Mouse (Mus musculus) kidney, postnatal 0 days (tissue): ENCODE data around the gene Tepp. TPM values are rescaled to one million over a fixed set of nuclear protein-coding genes. Genes with fewer than 3 reads are reported as not detected.

ENCODE experiments used
- ATAC-seq: fragments of 200-750 bp; cut with Nextera tagmentation; replicated peaks from 2 replicates; pipeline ENCODE4 v1.8.0; 2017; ENCODE audit warnings: low read depth, moderate number of reproducible peaks, moderate TSS enrichment, moderate library complexity; ENCODE audit not compliant: low FRiP score
- DNase-seq: peaks from one replicate; pipeline ENCODE4 v3.0.0-alpha.2; 2016; ENCODE audit warnings: low spot score
- H3K27ac ChIP-seq: fragments of 300-500 bp; sonication (generic); 2 replicates; pipeline ENCODE4 v1.5.1; 2014; ENCODE audit warnings: mild to moderate bottlenecking
- H3K27me3 ChIP-seq: fragments of 300-500 bp; sonication (generic); 2 replicates; pipeline ENCODE4 v1.6.1; 2014; ENCODE audit warnings: low read length, mixed read lengths; ENCODE audit not compliant: insufficient read depth
- H3K36me3 ChIP-seq: fragments of 300-500 bp; sonication (generic); 2 replicates; pipeline ENCODE4 v1.6.1; 2014; ENCODE audit warnings: low read length, mixed read lengths; ENCODE audit not compliant: insufficient read depth
- H3K4me1 ChIP-seq: fragments of 300-500 bp; sonication (generic); replicated peaks from 2 replicates; pipeline ENCODE4 v1.6.1; 2014; ENCODE audit warnings: antibody characterized with exemption, low read length, mixed read lengths; ENCODE audit not compliant: insufficient read depth
- H3K4me2 ChIP-seq: fragments of 300-500 bp; sonication (generic); 2 replicates; pipeline ENCODE4 v1.6.1; 2014; ENCODE audit warnings: mild to moderate bottlenecking, low read length, moderate library complexity, mixed read lengths
- H3K4me3 ChIP-seq: fragments of 300-500 bp; sonication (generic); replicated peaks from 2 replicates; pipeline ENCODE4 v1.5.1; 2014; ENCODE audit warnings: low read depth, low read length
- H3K9ac ChIP-seq: fragments of 300-500 bp; sonication (generic); 2 replicates; pipeline ENCODE4 v1.6.1; 2014; ENCODE audit warnings: low read depth, low read length
- H3K9me3 ChIP-seq: fragments of 300-500 bp; sonication (generic); replicated peaks from 2 replicates; pipeline ENCODE4 v1.6.1; 2016; ENCODE audit warnings: low read length, inconsistent platforms, mixed read lengths
- CTCF ChIP-seq: IDR thresholded peaks from 2 replicates; pipeline ENCODE4 v1.5.1; 2016; ENCODE audit warnings: antibody characterized with exemption, low read depth, mild to moderate bottlenecking, moderate library complexity
- WGBS: fragments of 180-500 bp; shearing (Covaris S2); extraction: QIAGEN DNeasy Blood & Tissue Kit; methylation state at CpG from one replicate; pipeline ENCODE4 v1.1.7; 2014; 5-methylcytosine and 5-hydroxymethylcytosine counted together
- polyA plus RNA-seq: library from polyadenylated mRNA; unstranded; fragments of >200 nt; fragmentation: Nextera tagmentation; extraction: Ambion mirVana; gene quantifications from 2 replicates; pipeline ENCODE4 v1.2.1, GENCODE M21; 2015

Tepp gene
- polyA plus RNA-seq, 1 experiment from 2014 or later: 0.30 TPM

GRCm38 (mm10) chr8:95369581-95370326 lies 59.4 kb downstream of the Tepp start:
- Histone ChIP-seq H3K4me1 (no peaks in the 10 kb centered on the region; the same call in 1 of the 2 replicates), H3K9me3 (no peaks in the 10 kb centered on the region), H3K9ac (peak overlapping the region; percentile 52; the same call in 1 of the 2 replicates), H3K4me3 (0 out of 2 replicates have a peak overlapping the region, but pooled peaks have one; percentile 18), H3K27me3 (no peaks in the 10 kb centered on the region), H3K27ac (no peak overlapping the region), H3K36me3 (no peaks in the 10 kb centered on the region), H3K4me2 (peak overlapping the region; percentile 50)
- WGBS: 49% methylated on average over 20 of the region's 20 CpGs
- no peak for TF ChIP-seq CTCF
- ATAC-seq (peak; percentile 65), DNase-seq (peak; percentile 71)

GRCm38 (mm10) chr8:95373389-95374002 lies 63.1 kb downstream of the Tepp start:
- Histone ChIP-seq H3K9me3 (no peaks in the 10 kb centered on the region), H3K4me3 (no peak overlapping the region), H3K27me3 (no peaks in the 10 kb centered on the region), H3K4me2 (no peak overlapping the region), H3K36me3 (no peaks in the 10 kb centered on the region), H3K9ac (no peak overlapping the region), H3K4me1 (peaks cover 7% of the 10 kb centered on the region; the same call in 1 of the 2 replicates), H3K27ac (no peak overlapping the region)
- DNase-seq (no peak), ATAC-seq (no peak)
- TF ChIP-seq CTCF: no peak
- WGBS: 78% methylated on average over 12 of the region's 12 CpGs

GRCm38 (mm10) chr8:95374429-95374828 lies 64.1 kb downstream of the Tepp start:
- 83% methylated on average over 3 of the region's 3 CpGs for WGBS
- no peak for DNase-seq
- no peak overlapping the region for H3K4me3 ChIP-seq
- no peak overlapping the region for H3K27ac ChIP-seq
- H3K36me3 ChIP-seq: no peaks in the 10 kb centered on the region
- H3K9ac ChIP-seq: no peak overlapping the region
- H3K27me3 ChIP-seq: no peaks in the 10 kb centered on the region
- no peak for TF ChIP-seq CTCF
- no peak for ATAC-seq
- no peaks in the 10 kb centered on the region for H3K9me3 ChIP-seq
- H3K4me2 ChIP-seq: no peak overlapping the region
- H3K4me1 ChIP-seq: peaks cover 7% of the 10 kb centered on the region; the same call in 1 of the 2 replicates

DNA sequence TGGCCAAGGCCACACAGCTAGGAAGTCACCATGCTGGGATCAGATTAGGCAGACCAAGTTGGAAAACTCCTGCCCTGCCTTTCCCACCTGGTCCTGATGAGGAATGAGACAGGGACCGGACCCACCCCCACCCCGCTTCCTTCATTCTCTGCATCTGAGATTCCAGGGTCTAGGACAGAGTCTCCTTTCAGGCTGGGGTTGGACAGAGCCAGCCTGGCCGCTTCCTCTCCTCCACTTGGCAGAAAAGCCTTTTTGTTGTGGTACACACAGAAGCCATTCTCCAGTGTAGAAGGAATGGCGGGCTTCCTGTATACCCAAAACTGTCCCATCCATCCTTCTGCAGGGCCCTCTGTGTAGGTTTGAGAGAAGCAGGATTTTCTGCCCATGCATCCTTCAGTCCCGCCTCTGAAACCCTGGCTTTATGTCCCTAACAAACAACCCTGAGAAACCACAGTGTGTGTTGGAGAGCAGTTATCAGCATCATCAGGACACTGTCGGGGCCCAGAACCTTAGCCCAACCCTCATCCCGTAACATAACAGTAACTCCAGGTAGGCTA lies 65.1 kb downstream of the Tepp start:
- DNase-seq (no peak), ATAC-seq (no peak)
- Histone ChIP-seq H3K4me3 (no peak overlapping the region), H3K9me3 (no peaks in the 10 kb centered on the region), H3K4me2 (no peak overlapping the region), H3K9ac (no peak overlapping the region), H3K27ac (no peak overlapping the region), H3K36me3 (no peaks in the 10 kb centered on the region), H3K4me1 (0 out of 2 replicates have a peak, but pooled peaks cover 7% of the 10 kb centered on the region), H3K27me3 (no peaks in the 10 kb centered on the region)
- 84% methylated on average over 7 of the region's 7 CpGs for WGBS
- TF ChIP-seq CTCF: no peak

Other genes with a start within 250 kb of the Tepp start
- 21.2 and 22.9 TPM in 2 replicates for gene Katnb1, start 229.4 kb upstream of the Tepp start, polyA plus RNA-seq
- gene Kifc3, start 107.8 kb upstream of the Tepp start, polyA plus RNA-seq: 41.2 and 46.2 TPM in 2 replicates
- 1.0 and 2.1 TPM in 2 replicates for gene Cngb1, start 4.0 kb upstream of the Tepp start, polyA plus RNA-seq
- gene Zfp319, start 21.4 kb downstream of the Tepp start, polyA plus RNA-seq: 6.3 and 6.6 TPM in 2 replicates
- 42.9 and 45.6 TPM in 2 replicates for gene Usb1, start 21.7 kb downstream of the Tepp start, polyA plus RNA-seq
- gene Mmp15, start 41.7 kb downstream of the Tepp start, polyA plus RNA-seq: 5.0 and 5.8 TPM in 2 replicates
- 126 and 129 TPM in 2 replicates for gene Cfap20, start 124.3 kb downstream of the Tepp start, polyA plus RNA-seq
- gene Csnk2a2, start 179.5 kb downstream of the Tepp start, polyA plus RNA-seq: 9.5 and 11.2 TPM in 2 replicates
- 1.5 and 2.2 TPM in 2 replicates for gene Ccdc113, start 223.5 kb downstream of the Tepp start, polyA plus RNA-seq